Mouse (Mus musculus): ENCODE results near the gene Fkbp7.

Gene Fkbp7

GRCm38 (mm10) chr2:76672966-76673392 lies at the start of gene Fkbp7:
Gene Fkbp7, minus strand, starts transcription at chr2:76673116.
- peak; percentile 94 for DNase-seq (ENCODE audit: low read depth, low spot score)

DNA sequence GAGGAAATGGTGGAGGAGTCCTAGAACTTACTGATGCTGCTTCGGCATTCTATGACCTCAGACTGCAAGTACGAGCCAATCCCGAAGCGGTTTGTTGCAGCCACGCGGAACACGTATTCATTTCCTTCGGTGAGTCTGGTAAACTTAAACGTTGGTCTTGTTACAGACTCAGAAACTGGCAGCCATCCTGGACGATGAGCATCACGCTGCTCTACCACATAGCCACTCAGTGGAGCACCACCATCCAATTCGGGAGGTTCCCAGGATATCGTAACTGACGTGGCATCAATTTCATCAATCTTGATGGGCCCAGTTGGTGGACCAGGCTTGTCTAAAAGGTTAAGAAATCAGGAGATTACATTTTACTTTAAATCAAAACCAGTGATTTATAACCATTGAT lies 46.7 kb upstream of the Fkbp7 start:
- no peak for DNase-seq (ENCODE audit: low read depth, low spot score)

GRCm38 (mm10) chr2:76714984-76715383 lies 42.1 kb upstream of the Fkbp7 start:
- peak; percentile 14 for DNase-seq (ENCODE audit: low read depth, low spot score)

- DNase-seq (ENCODE audit: low read depth, low spot score), result no peak
These were observed 35.6 kb upstream of the Fkbp7 start for GRCm38 (mm10) chr2:76708512-76708911.

DNA sequence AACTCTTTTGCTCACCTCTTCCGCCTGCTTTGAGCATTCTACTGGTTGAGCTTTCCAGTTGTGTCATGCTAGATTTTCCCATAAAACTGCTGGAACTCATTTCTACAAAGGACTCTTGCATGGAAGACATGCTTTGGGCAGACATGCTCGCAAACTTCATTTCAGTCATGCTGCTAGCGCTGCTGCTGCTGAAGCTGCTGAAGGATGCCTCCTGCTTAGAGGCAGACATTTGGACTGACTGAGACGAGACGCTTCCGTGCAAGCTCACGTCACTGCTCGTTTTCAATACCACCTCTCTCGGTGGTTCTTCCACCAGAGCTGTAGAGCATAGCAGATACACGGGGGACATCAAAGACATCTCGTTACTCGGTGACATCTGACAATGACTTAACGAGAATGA lies 32.7 kb upstream of the Fkbp7 start:
- no peak for DNase-seq (ENCODE audit: low read depth, low spot score)

- no peak for DNase-seq (ENCODE audit: low read depth, low spot score)
These were observed 29.8 kb upstream of the Fkbp7 start for GRCm38 (mm10) chr2:76702751-76703150.

DNA sequence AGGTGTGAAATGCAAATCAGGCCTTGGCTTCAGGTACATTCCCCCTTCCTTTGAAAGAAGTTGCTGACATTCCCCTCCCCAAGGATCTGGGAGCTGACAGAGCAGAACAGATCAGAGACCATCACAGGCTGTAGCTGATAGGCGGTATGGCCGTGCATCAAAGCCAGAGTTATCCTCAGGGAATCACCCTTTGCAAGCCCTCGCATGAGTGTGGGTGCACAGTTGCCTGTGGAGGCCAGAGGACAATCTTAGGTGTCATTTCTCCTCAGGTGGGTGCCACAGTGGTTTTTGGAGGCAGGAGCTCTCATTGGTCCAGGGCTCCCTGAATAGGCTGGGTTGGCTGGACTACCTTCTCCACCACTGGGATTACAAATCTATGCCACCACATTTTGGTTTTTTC lies 29.3 kb upstream of the Fkbp7 start:
- no peak for DNase-seq (ENCODE audit: low read depth, low spot score)

DNA sequence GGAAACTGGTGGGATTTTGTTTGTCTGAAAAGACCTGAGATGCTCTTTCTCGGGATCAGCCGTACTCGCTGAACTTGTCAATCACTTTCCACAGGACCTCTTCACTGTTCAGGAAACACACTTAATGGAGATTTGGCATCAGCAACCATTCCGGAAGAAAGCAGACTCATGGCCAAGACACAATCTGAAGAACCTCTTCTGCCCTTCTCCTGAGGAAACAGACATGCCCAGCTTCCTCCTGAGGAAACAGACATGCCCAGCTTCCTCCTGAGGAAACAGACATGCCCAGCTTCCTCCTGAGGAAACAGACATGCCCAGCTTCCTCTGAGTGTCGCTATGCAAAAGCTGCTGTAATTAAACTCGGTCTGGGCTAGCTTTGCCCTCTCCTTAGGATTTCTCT lies 22.4 kb upstream of the Fkbp7 start:
- DNase-seq (ENCODE audit: low read depth, low spot score), result no peak

DNA sequence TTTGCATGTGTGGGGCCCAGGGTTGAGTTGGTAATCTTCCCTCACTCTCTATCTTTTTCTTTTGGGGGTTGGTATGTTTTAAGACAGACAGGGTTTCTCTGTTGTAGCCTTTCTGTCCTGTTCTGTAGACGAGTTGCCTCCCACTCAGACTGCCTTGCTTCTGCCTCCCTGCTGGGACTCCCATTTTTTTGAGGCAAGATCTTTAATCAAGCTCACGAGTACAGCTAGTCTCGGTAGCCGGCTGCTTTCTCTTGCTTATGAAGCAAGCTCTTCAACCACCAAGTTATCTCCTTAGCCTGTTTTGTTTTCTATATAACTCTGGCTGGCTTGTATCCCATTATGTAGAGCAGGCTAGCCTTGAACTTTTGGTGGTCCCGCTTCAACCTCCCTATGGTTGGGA lies 20.8 kb upstream of the Fkbp7 start:
- no peak for DNase-seq (ENCODE audit: low read depth, low spot score)

DNA sequence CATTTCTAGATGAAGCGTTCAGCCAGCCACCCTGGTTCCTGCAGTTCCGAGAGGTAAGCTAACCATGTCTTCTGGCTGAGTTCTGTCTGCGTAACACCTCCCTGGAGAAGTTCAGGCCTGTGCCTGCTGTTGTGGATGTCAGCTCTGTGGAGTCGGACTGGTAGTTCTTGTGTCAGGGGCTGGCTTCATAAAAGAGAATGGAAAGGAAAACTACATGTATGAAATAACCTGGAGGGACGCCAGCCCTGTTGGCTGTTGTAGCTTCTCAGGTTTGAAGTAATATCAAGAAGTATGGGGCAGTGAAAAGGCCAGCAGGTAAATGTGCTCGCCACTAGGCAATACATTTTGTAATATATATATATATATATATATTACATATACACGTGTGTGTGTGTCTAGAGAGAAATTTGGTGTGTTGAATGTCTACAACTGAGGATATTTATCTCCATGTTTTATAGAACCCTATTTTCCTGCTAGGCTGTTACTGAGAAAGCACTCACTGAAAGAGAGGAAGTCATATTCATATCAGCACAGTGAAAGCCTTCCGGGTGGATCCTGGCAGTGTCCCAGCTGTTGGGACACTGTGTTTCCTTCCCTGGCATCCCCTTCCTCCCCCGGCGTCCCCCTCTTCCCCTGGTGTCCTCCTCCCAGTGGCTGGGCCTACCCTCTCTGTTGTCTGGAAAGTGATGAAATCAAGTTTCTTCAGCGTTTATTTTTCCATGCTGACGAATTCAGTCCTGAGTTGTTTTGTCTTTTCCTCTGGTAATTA lies 17.7 kb upstream of the Fkbp7 start:
- no peak for DNase-seq (ENCODE audit: low read depth, low spot score)

DNA sequence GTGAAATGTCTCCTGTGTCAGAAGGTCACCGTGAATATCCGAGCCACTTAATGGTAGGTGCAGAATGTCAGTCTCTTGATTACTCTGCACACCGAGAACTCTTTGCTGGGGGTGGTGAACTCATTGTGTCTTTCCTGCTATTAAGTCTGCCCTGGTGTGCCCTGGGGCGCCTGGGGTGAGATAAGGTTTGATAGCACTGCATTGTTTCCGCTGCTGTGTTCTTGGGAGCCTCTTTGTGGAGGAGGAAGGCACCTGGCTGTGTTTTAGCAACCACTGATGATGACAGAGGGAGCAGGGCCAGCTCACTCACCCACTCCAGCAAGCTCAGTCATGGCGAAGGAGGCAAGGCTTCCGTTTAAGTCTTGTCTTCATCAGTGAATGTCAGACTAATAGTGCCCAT lies 15.2 kb upstream of the Fkbp7 start:
- no peak for DNase-seq (ENCODE audit: low read depth, low spot score)

DNA sequence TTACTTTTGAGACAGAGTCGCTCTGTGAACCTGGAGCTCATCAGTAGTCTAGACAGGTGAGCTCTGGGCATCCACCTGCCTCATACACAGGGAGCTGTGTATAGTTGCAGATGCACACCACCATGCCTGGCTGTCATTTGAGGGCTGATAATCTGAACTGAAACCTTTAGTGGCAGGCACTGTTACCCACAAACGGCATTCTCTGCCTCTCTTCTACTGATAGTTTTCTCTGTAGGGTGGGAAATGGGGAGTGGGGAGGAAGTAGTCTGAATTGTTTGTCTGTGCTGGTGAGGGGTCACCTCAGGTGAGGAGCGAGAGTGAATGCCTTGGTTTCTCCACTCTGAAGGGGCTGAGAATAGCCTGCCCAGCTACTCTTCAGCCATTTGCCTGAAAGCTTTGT lies 14.7 kb upstream of the Fkbp7 start:
- DNase-seq (ENCODE audit: low read depth, low spot score), result no peak

DNA sequence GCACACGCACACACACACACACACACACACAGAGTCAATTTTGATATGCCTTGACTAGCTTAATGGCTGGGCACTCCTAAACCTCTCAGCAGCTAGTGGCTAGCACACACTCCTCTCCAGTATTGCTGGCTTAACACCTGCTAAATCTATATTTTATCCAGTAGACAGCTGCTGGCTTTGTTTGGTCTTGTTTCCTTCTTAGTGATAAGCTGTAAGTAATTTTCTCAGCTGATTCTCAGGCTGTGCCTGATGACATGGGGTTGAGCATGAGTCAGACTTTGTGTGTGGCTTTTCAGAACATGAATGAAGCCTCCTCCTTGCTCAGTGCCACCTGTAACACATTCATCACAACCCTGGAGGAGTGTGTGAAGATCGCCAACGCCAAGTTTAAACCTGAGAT lies 14.1 kb upstream of the Fkbp7 start:
- DNase-seq (ENCODE audit: low read depth, low spot score), result no peak

- no peak for DNase-seq (ENCODE audit: low read depth, low spot score)
These were observed 9.4 kb upstream of the Fkbp7 start for GRCm38 (mm10) chr2:76682301-76682700.

DNA sequence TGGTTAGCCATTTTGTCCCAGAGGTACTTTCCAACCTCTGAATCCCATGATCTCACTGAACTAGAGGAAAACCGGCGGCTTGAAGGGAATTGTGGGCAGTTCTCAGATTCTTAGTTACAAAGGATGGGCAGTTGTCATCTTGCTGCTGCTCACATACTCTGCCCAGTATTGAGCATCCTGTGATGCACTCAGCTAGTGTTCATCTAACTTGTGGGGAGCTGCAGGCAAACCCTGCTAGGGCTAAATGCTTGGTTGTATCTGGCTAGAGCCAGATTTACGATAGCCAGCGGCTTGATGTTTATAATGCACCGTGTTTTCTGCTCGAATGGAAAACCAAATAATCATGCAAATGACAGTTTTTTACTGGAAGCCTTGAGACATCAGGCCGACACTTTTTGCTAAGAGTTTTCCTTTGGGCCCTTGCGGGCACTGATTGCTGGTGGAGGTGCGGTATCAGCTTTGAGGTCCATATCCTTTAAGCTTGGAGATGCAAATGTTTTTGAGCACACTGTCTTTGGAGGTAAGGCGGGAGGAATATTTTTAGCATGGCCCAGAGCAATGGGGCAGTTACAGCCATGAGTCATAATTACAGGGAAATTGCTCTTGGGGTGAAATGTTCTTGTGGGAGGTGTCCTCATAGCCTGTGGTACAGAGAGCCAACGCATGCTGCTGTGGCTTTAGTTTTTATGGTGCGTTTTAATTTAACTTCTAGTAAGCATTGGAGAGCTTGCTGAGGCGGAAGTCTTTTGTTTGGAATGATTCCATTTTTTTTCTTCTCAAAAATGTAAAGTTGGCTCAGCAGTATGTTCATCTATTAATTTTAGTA lies 3.7 kb upstream of the Fkbp7 start:
- no peak for DNase-seq (ENCODE audit: low read depth, low spot score)

DNA sequence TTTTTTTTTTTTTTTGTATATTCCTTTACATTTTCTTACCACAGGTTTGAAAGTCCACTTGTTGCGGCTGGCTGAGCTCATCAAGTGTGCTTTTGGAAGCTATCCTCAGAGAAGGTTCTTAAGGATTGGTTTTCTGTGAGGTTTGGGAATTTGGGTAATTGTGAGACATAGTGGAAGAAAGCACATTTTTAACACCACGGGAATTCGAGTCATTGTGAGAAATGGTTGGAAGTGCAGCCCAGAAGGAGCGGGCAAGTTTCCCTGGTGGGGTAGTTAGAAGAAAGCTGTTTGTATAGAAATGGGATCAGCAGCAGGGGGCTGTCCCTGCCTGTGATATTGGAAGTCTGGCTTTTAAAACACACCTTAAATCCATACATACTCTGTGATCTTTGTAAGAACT lies 3.0 kb upstream of the Fkbp7 start:
- DNase-seq (ENCODE audit: low read depth, low spot score), result peak; percentile 7

- no peak for DNase-seq (ENCODE audit: low read depth, low spot score)
These were observed 2.5 kb upstream of the Fkbp7 start for GRCm38 (mm10) chr2:76675451-76675850.

DNA sequence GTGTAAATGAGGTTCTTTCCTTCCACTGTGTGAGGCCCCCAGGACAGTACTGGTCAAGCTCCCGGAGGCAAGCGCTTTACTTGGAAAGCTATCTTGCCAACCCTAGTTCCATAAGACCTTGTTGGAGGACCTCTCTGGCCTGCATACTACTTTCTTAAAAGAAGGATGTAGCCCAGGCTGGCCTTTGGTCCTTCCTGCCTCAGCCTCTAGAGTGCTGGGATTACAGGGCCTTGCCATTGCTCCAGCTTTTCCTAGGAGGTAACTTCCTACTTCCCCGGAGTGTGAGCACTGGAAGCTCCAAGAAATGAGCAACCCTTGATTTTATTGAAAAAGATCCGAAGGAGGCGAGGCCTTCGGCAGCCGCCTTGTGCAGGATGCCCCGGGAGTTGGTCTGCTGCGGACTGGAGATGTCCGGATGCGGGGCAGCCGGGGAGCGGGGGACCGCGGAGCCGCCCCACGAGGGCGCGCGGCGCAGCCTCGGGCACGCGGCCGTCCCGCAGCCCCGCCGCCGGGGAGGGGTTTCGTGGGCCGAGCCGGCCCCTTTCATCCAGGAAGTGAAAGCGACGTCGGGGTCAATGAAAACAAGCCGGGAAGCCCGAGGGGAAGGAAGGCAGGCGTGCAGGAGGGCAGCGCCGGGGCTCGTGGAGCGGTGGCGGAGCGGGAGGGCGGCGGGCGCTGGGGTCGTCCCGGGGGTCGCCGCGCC lies 2.0 kb upstream of the Fkbp7 start, which contains the start of gene Plekha3:
TSS of gene Plekha3 (plus strand) at position 557 of the 703 bp plus-strand sequence.
- DNase-seq (ENCODE audit: low read depth, low spot score), result peak; percentile 81

GRCm38 (mm10) chr2:76673472-76674081 lies 661 bp upstream of the Fkbp7 start:
- DNase-seq (ENCODE audit: low read depth, low spot score), result peak; percentile 82

DNA sequence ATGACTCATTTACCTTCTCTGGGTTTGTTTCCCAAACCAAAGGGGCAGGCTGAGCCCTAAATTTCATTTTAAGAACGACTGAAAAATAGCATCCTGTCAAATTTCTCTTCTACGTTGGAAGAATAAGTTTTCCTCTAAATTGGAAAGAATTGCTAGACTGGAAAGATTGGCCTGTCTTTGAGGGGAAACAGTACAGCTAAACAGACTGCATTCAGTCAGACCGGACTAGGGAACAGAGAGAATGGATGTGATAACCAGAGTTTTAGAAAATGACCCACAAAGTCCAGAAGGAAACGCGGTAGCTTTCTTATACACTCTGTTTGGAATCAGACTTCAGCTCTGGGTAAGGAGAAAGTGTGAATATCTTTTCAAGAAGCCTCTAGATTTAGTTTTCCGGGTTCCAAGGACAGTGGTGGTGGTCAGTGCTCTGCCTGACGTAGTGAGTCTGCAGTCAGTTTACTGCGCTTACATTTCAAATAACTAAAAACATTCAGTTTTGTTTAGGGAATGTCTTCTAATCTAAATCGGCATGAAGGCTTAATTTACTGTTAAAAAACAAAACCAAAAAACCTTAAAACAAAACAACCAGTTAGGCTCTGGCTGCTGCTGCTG lies 676 bp downstream of the Fkbp7 start:
- no peak for DNase-seq (ENCODE audit: low read depth, low spot score)

DNA sequence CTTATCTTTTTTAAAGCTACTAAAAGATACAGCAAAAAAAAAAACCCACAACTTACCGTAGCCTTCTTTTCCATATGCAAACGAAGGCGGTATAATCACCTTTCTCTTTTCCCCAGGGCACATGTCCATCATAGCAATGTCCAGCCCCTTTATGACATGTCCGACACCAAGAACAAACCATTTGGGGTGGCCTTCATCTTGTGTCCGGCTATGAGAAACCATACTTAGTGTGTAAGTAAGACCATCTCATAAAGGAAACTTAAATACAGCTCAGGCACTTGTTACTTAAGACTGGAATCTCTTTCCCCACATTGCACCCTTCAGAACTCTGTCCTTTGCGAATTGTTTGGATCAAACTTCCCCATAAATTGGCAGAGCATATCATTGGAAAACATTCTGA lies 1.3 kb downstream of the Fkbp7 start:
- DNase-seq (ENCODE audit: low read depth, low spot score), result no peak

Data from CD4-positive, CD25-positive, alpha-beta regulatory T cell, adult 2 months (primary cell).